Mouse (Mus musculus): ENCODE measurements at regions not wholly inside any gene's neighbourhood (a gene's known extent, or its start where the extent isn't known, plus 50 kb on each side); places are given as distances from the start of the nearest gene placed in this dataset.

GRCm38 (mm10) chr2:68530228-68530627 lies 52.0 kb upstream of the 4933409G03Rik start:
- DNase-seq (no peak), ATAC-seq (ENCODE audit: low FRiP score, low TSS enrichment) (no peak)
- H3K4me1 ChIP-seq (ENCODE audit: control insufficient read depth, insufficient read depth, low read length), result peaks cover 8% of the 10 kb centered on the region; the same call in 1 of the 2 replicates
- no peak overlapping the region for H3K9ac ChIP-seq (replicated peaks; ENCODE audit: low read length)
- H3K27me3 ChIP-seq (ENCODE audit: control insufficient read depth, insufficient read depth, low read length), result no peaks in the 10 kb centered on the region
- H3K4me3 ChIP-seq (replicated peaks; ENCODE audit: low read depth, low read length), result no peak overlapping the region
- H3K27ac ChIP-seq (replicated peaks; ENCODE audit: low read depth, low read length), result no peak overlapping the region
- H3K9me3 ChIP-seq (ENCODE audit: control insufficient read depth, low read length), result no peaks in the 10 kb centered on the region
- no peaks in the 10 kb centered on the region for H3K36me3 ChIP-seq (ENCODE audit: control insufficient read depth, insufficient read depth, low read length)
- H3K4me2 ChIP-seq (ENCODE audit: low read length), result no peak overlapping the region
- WGBS, result 93% methylated on average over 6 of the region's 6 CpGs

GRCm38 (mm10) chr2:68531099-68531498 lies 51.1 kb upstream of the 4933409G03Rik start:
- no peak overlapping the region for H3K27ac ChIP-seq (replicated peaks; ENCODE audit: low read depth, low read length)
- no peak overlapping the region for H3K4me3 ChIP-seq (replicated peaks; ENCODE audit: low read depth, low read length)
- H3K4me1 ChIP-seq (ENCODE audit: control insufficient read depth, insufficient read depth, low read length), result peaks cover 8% of the 10 kb centered on the region; the same call in 1 of the 2 replicates
- H3K4me2 ChIP-seq (ENCODE audit: low read length), result 0 out of 2 replicates have a peak overlapping the region, but pooled peaks have one; percentile 19
- no peaks in the 10 kb centered on the region for H3K36me3 ChIP-seq (ENCODE audit: control insufficient read depth, insufficient read depth, low read length)
- H3K27me3 ChIP-seq (ENCODE audit: control insufficient read depth, insufficient read depth, low read length), result no peaks in the 10 kb centered on the region
- no peaks in the 10 kb centered on the region for H3K9me3 ChIP-seq (ENCODE audit: control insufficient read depth, low read length)
- WGBS, result 24% methylated on average over 4 of the region's 4 CpGs
- no peak for ATAC-seq (ENCODE audit: low FRiP score, low TSS enrichment)
- peak; percentile 55 for DNase-seq
- no peak overlapping the region for H3K9ac ChIP-seq (replicated peaks; ENCODE audit: low read length)
